Mouse (Mus musculus) T-helper 17 cell (primary cell): ENCODE measurements around the gene Aadat.
"Not testable (repeated sequence)": the region's sequence is repeated elsewhere in the genome, so short reads cannot be mapped to it uniquely, and the experiment has no call there.

Source experiments
- in situ Hi-C, 2 experiments: fragments of 300-600 bp; cut with MboI, MseI; formaldehyde crosslinking; loops; 1 replicate in 1 of 2; 2 replicates in 1 of 2; pipeline ENCODE4 v1.15.1; 2025; ENCODE audit warnings: high pct_unique_total_duplicates in 2 of 2

Gene Aadat

GRCm38 (mm10) chr8:60505653-60506521 is at the start of gene Aadat:
Gene Aadat, plus strand, starts transcription at chr8:60505932.
- in situ Hi-C loops, result loop anchor here in 1 of 2 experiments (10.0 kb wide), 1 partner anchor 359 kb away; no protein-coding TSS in a partner anchor

GRCm38 (mm10) chr8:60466686-60467335 is 38.9 kb upstream of the Aadat start:
- in situ Hi-C loops, result loop anchor here in 1 of 2 experiments (10.0 kb wide), 1 partner anchor 1462 kb away; no protein-coding TSS in a partner anchor

- in situ Hi-C loops, result no loop called here
These were observed 15.6 kb upstream of the Aadat start for GRCm38 (mm10) chr8:60490147-60490546.

- in situ Hi-C loops, result no loop called here
These were observed 13.9 kb upstream of the Aadat start for GRCm38 (mm10) chr8:60491871-60492270.

GRCm38 (mm10) chr8:60492471-60492870 is 13.3 kb upstream of the Aadat start:
- in situ Hi-C loops, result no loop called here

- in situ Hi-C loops, result no loop called here
These were observed 11.1 kb upstream of the Aadat start for GRCm38 (mm10) chr8:60494606-60495005.

GRCm38 (mm10) chr8:60495046-60495445 is 10.7 kb upstream of the Aadat start:
- in situ Hi-C loops, result not testable (repeated sequence)

- in situ Hi-C loops, result loop anchor here in 1 of 2 experiments (10.0 kb wide), 1 partner anchor 362 kb away; no protein-coding TSS in a partner anchor
These were observed 2.6 kb upstream of the Aadat start, which contains the start of gene Gm10283 for GRCm38 (mm10) chr8:60503098-60503497. Gene Gm10283, minus strand, starts transcription at chr8:60503198.

GRCm38 (mm10) chr8:60518286-60518685 is 12.6 kb downstream of the Aadat start:
- in situ Hi-C loops, result no loop called here

- in situ Hi-C loops, result no loop called here
These were observed 29.2 kb downstream of the Aadat start for GRCm38 (mm10) chr8:60534945-60535344.

GRCm38 (mm10) chr8:60566783-60567182 is 61.1 kb downstream of the Aadat start:
- in situ Hi-C loops, result no loop called here

GRCm38 (mm10) chr8:60577231-60577630 is 71.5 kb downstream of the Aadat start:
- in situ Hi-C loops, result no loop called here

- in situ Hi-C loops, result no loop called here
These were observed 77.6 kb downstream of the Aadat start for GRCm38 (mm10) chr8:60583369-60583768.

GRCm38 (mm10) chr8:60591352-60592105 is 85.8 kb downstream of the Aadat start:
- in situ Hi-C loops, result not testable (repeated sequence)

- in situ Hi-C loops, result no loop called here
These were observed 89.0 kb downstream of the Aadat start for GRCm38 (mm10) chr8:60594761-60595160.
